Mouse (Mus musculus) embryo, embryonic 11.5 days (tissue): ENCODE measurements around the gene Bbs4.
A peak's percentile ranks its signal among the peaks of the same experiment; 100 is the strongest.
"Not testable (repeated sequence)": the region's sequence is repeated elsewhere in the genome, so short reads cannot be mapped to it uniquely, and the experiment has no call there.

Source experiments
- DNase-seq: peaks from one replicate; pipeline ENCODE4 v3.0.0-alpha.2; 2012; ENCODE audit warnings: low read depth, low spot score

Bbs4 gene

GRCm38 (mm10) chr9:59353253-59353639 is at the start of gene Bbs4:
TSS of gene Bbs4 (minus strand) at chr9:59353508.
- peak; percentile 86 for DNase-seq

GRCm38 (mm10) chr9:59389086-59389485 is 35.8 kb upstream of the Bbs4 start:
- DNase-seq = no peak

GRCm38 (mm10) chr9:59388311-59388710 is 35.0 kb upstream of the Bbs4 start:
- DNase-seq = no peak

GRCm38 (mm10) chr9:59387461-59387860 is 34.2 kb upstream of the Bbs4 start:
- no peak for DNase-seq

GRCm38 (mm10) chr9:59375626-59376025 is 22.3 kb upstream of the Bbs4 start:
- DNase-seq = no peak

GRCm38 (mm10) chr9:59369646-59370045 is 16.3 kb upstream of the Bbs4 start:
- DNase-seq = no peak

GRCm38 (mm10) chr9:59369220-59369619 is 15.9 kb upstream of the Bbs4 start:
- no peak for DNase-seq

GRCm38 (mm10) chr9:59360487-59360886 is 7.2 kb upstream of the Bbs4 start:
- not testable (repeated sequence) for DNase-seq

GRCm38 (mm10) chr9:59358041-59358440 is 4.7 kb upstream of the Bbs4 start:
- DNase-seq = not testable (repeated sequence)

GRCm38 (mm10) chr9:59352586-59353252 is 589 bp downstream of the Bbs4 start:
- no peak for DNase-seq

GRCm38 (mm10) chr9:59346176-59346575 is 7.1 kb downstream of the Bbs4 start:
- DNase-seq = no peak

GRCm38 (mm10) chr9:59340002-59340401 is 13.3 kb downstream of the Bbs4 start:
- DNase-seq = no peak

- DNase-seq = no peak
Observed at GRCm38 (mm10) chr9:59339107-59339506, 14.2 kb downstream of the Bbs4 start.

- no peak for DNase-seq
Observed at GRCm38 (mm10) chr9:59338411-59338810, 14.9 kb downstream of the Bbs4 start.

- no peak for DNase-seq
Observed at GRCm38 (mm10) chr9:59337889-59338288, 15.4 kb downstream of the Bbs4 start.

- DNase-seq = no peak
Observed at GRCm38 (mm10) chr9:59336539-59336938, 16.8 kb downstream of the Bbs4 start.

GRCm38 (mm10) chr9:59330055-59330454 is 23.3 kb downstream of the Bbs4 start:
- no peak for DNase-seq

GRCm38 (mm10) chr9:59324351-59324750 is 29.0 kb downstream of the Bbs4 start:
- DNase-seq = no peak

- no peak for DNase-seq
Observed at GRCm38 (mm10) chr9:59316206-59316605, 37.1 kb downstream of the Bbs4 start.

- DNase-seq = no peak
Observed at GRCm38 (mm10) chr9:59311284-59311670, 42.0 kb downstream of the Bbs4 start.

- no peak for DNase-seq
Observed at GRCm38 (mm10) chr9:59310582-59311283, 42.6 kb downstream of the Bbs4 start.

GRCm38 (mm10) chr9:59307890-59308289 is 45.4 kb downstream of the Bbs4 start:
- DNase-seq = no peak

- no peak for DNase-seq
Observed at GRCm38 (mm10) chr9:59296419-59296818, 56.9 kb downstream of the Bbs4 start.
